Mouse (Mus musculus) heart, embryonic 16.5 days (tissue): ENCODE measurements around the gene Tbc1d24. TPM values are rescaled to one million over a fixed set of nuclear protein-coding genes. Genes with fewer than 3 reads are reported as not detected.

Experiments used
- ATAC-seq: fragments of 200-750 bp; cut with Nextera tagmentation; replicated peaks from 2 replicates; pipeline ENCODE4 v1.8.0; 2017; ENCODE audit warnings: moderate number of reproducible peaks; ENCODE audit not compliant: insufficient read depth, low FRiP score; ENCODE audit errors: extremely low read depth
- H3K27ac ChIP-seq: fragments of 300-500 bp; sonication (generic); 2 replicates; pipeline ENCODE4 v1.5.1; 2014; ENCODE audit warnings: mild to moderate bottlenecking, low read length, control low read depth, moderate library complexity
- H3K27me3 ChIP-seq: fragments of 300-500 bp; sonication (generic); 2 replicates; pipeline ENCODE4 v1.6.1; 2014; ENCODE audit warnings: low read length, mixed read lengths; ENCODE audit not compliant: control insufficient read depth, insufficient read depth
- H3K36me3 ChIP-seq: fragments of 300-500 bp; sonication (generic); 2 replicates; pipeline ENCODE4 v1.6.1; 2014; ENCODE audit not compliant: control insufficient read depth, insufficient read depth
- H3K4me1 ChIP-seq: fragments of 300-500 bp; sonication (generic); 2 replicates; pipeline ENCODE4 v1.6.1; 2014; ENCODE audit warnings: low read length, mixed read lengths; ENCODE audit not compliant: control insufficient read depth, insufficient read depth
- H3K4me2 ChIP-seq: fragments of 300-500 bp; sonication (generic); 2 replicates; pipeline ENCODE4 v1.6.1; 2014; ENCODE audit warnings: low read depth, mild to moderate bottlenecking, control low read depth, low read length
- H3K4me3 ChIP-seq: fragments of 300-500 bp; sonication (generic); 2 replicates; pipeline ENCODE4 v1.5.1; 2014; ENCODE audit warnings: mild to moderate bottlenecking, control low read depth, low read length
- H3K9ac ChIP-seq: fragments of 300-500 bp; sonication (generic); 2 replicates; pipeline ENCODE4 v1.6.1; 2014; ENCODE audit warnings: low read length, control low read depth
- H3K9me3 ChIP-seq: fragments of 300-500 bp; sonication (generic); replicated peaks from 2 replicates; pipeline ENCODE4 v1.6.1; 2016; ENCODE audit warnings: low read length; ENCODE audit not compliant: control insufficient read depth
- WGBS: fragments of 180-500 bp; shearing (Covaris S2); extraction: QIAGEN DNeasy Blood & Tissue Kit; methylation state at CpG from one replicate; pipeline ENCODE4 v1.1.7; 2014; 5-methylcytosine and 5-hydroxymethylcytosine counted together
- polyA plus RNA-seq: library from polyadenylated mRNA; unstranded; fragments of >200 nt; fragmentation: Nextera tagmentation; extraction: Ambion mirVana; gene quantifications from 2 replicates; pipeline ENCODE4 v1.2.1, GENCODE M21; 2015

The Tbc1d24 gene
- polyA plus RNA-seq, 1 experiment from 2014 or later: 3.7 TPM

GRCm38 (mm10) chr17:24206451-24207351, 1.3 kb upstream of the Tbc1d24 start:
- Histone ChIP-seq H3K9ac (peak overlapping the region; percentile 83), H3K27me3 (peaks cover 37% of the 10 kb centered on the region), H3K4me3 (peak overlapping the region; percentile 66), H3K27ac (no peak overlapping the region), H3K4me1 (peaks cover 55% of the 10 kb centered on the region), H3K4me2 (peak overlapping the region; percentile 92), H3K9me3 (no peaks in the 10 kb centered on the region), H3K36me3 (no peaks in the 10 kb centered on the region)
- WGBS: 8% methylated on average over 61 of the region's 62 CpGs
- ATAC-seq: no peak

- Histone ChIP-seq H3K27me3 (peaks cover 34% of the 10 kb centered on the region), H3K4me2 (peak overlapping the region; percentile 92), H3K27ac (0 out of 2 replicates have a peak overlapping the region, but pooled peaks have one; percentile 34), H3K4me3 (peak overlapping the region; percentile 66), H3K4me1 (peaks cover 48% of the 10 kb centered on the region), H3K36me3 (no peaks in the 10 kb centered on the region), H3K9me3 (no peaks in the 10 kb centered on the region), H3K9ac (peak overlapping the region; percentile 83)
- 0 out of 2 replicates have a peak, but pooled peaks have one; percentile 1 for ATAC-seq
- WGBS: 6% methylated on average over 15 of the region's 15 CpGs
These were observed 573 bp upstream of the Tbc1d24 start for GRCm38 (mm10) chr17:24205908-24206361.

- Histone ChIP-seq H3K4me3 (peak overlapping the region; percentile 66), H3K27me3 (peaks cover 24% of the 10 kb centered on the region), H3K4me2 (peak overlapping the region; percentile 92), H3K4me1 (peaks cover 50% of the 10 kb centered on the region), H3K27ac (0 out of 2 replicates have a peak overlapping the region, but pooled peaks have one; percentile 15), H3K9ac (peak overlapping the region; percentile 83), H3K9me3 (no peaks in the 10 kb centered on the region), H3K36me3 (no peaks in the 10 kb centered on the region)
- ATAC-seq: no peak
- 11% methylated on average over 7 of the region's 7 CpGs for WGBS
These were observed 516 bp downstream of the Tbc1d24 start for GRCm38 (mm10) chr17:24204846-24205245.

- ATAC-seq: no peak
- H3K27ac ChIP-seq: no peak overlapping the region
These were observed 1.5 kb downstream of the Tbc1d24 start for GRCm38 (mm10) chr17:24203611-24204534.

GRCm38 (mm10) chr17:24203068-24203467, 2.3 kb downstream of the Tbc1d24 start:
- H3K27ac ChIP-seq: no peak overlapping the region
- H3K9ac ChIP-seq: no peak overlapping the region
- 37% methylated on average over 4 of the region's 4 CpGs for WGBS
- 0 out of 2 replicates have a peak overlapping the region, but pooled peaks have one; percentile 9 for H3K4me2 ChIP-seq
- peaks cover 44% of the 10 kb centered on the region for H3K4me1 ChIP-seq
- no peak overlapping the region for H3K4me3 ChIP-seq
- no peaks in the 10 kb centered on the region for H3K36me3 ChIP-seq
- H3K27me3 ChIP-seq: peaks cover 19% of the 10 kb centered on the region
- H3K9me3 ChIP-seq: no peaks in the 10 kb centered on the region
- ATAC-seq: no peak

More at GRCm38 (mm10) chr17:24203611-24204534, 1.5 kb downstream of the Tbc1d24 start:
- Histone ChIP-seq H3K9me3 (no peaks in the 10 kb centered on the region), H3K4me2 (peak overlapping the region; percentile 92), H3K9ac (no peak overlapping the region), H3K36me3 (no peaks in the 10 kb centered on the region), H3K4me1 (peaks cover 52% of the 10 kb centered on the region), H3K4me3 (no peak overlapping the region), H3K27me3 (peaks cover 22% of the 10 kb centered on the region)
- WGBS: 45% methylated on average over 3 of the region's 3 CpGs

- Histone ChIP-seq H3K4me1 (peaks cover 42% of the 10 kb centered on the region), H3K4me2 (no peak overlapping the region), H3K9ac (no peak overlapping the region), H3K27me3 (peaks cover 3% of the 10 kb centered on the region; the same call in 1 of the 2 replicates), H3K36me3 (no peaks in the 10 kb centered on the region), H3K4me3 (no peak overlapping the region), H3K9me3 (no peaks in the 10 kb centered on the region), H3K27ac (no peak overlapping the region)
- 78% methylated on average over 4 of the region's 4 CpGs for WGBS
- no peak for ATAC-seq
These were observed 4.3 kb downstream of the Tbc1d24 start for GRCm38 (mm10) chr17:24201092-24201491.

GRCm38 (mm10) chr17:24199741-24200140, 5.6 kb downstream of the Tbc1d24 start:
- Histone ChIP-seq H3K9ac (no peak overlapping the region), H3K4me1 (peaks cover 37% of the 10 kb centered on the region), H3K4me3 (no peak overlapping the region), H3K4me2 (no peak overlapping the region), H3K36me3 (no peaks in the 10 kb centered on the region), H3K27me3 (no peaks in the 10 kb centered on the region), H3K27ac (0 out of 2 replicates have a peak overlapping the region, but pooled peaks have one; percentile 8), H3K9me3 (no peaks in the 10 kb centered on the region)
- 35% methylated on average over 4 of the region's 4 CpGs for WGBS
- ATAC-seq: peak; percentile 41; the same call in 1 of the 2 replicates

GRCm38 (mm10) chr17:24199252-24199651, 6.1 kb downstream of the Tbc1d24 start:
- Histone ChIP-seq H3K4me3 (no peak overlapping the region), H3K9me3 (no peaks in the 10 kb centered on the region), H3K9ac (no peak overlapping the region), H3K27ac (no peak overlapping the region), H3K27me3 (no peaks in the 10 kb centered on the region), H3K36me3 (no peaks in the 10 kb centered on the region), H3K4me2 (no peak overlapping the region), H3K4me1 (peaks cover 33% of the 10 kb centered on the region)
- ATAC-seq: no peak
- WGBS: 74% methylated on average over 4 of the region's 4 CpGs
